Mouse (Mus musculus): ENCODE results near the gene 4930433I11Rik. TPM values are rescaled to one million over a fixed set of nuclear protein-coding genes. Genes with fewer than 3 reads are reported as not detected.

The 4930433I11Rik gene
- total RNA-seq (2023), result not detected

GRCm38 (mm10) chr7:40987243-40987642 lies at the start of gene 4930433I11Rik:
Gene 4930433I11Rik, plus strand, starts transcription at chr7:40987543.

GRCm38 (mm10) chr7:41032419-41032818 lies 45.1 kb downstream of the 4930433I11Rik start, which contains the start of gene Gm4884:
Gene Gm4884, plus strand, starts transcription at chr7:41032719.

Other genes starting within 250 kb of the 4930433I11Rik start
- not detected for gene Vstm2b, start 89.2 kb upstream of the 4930433I11Rik start, total RNA-seq (2023)
- not detected for gene Gm4884, start 45.2 kb downstream of the 4930433I11Rik start, total RNA-seq (2023)
- not detected for gene Gm5592, start 166.3 kb downstream of the 4930433I11Rik start, total RNA-seq (2023)

Data from T-cell, adult 66 days (primary cell).